Mouse (Mus musculus): ENCODE data around the gene Smlr1. TPM values are rescaled to one million over a fixed set of nuclear protein-coding genes. Genes with fewer than 3 reads are reported as not detected.

The Smlr1 gene
- polyA plus RNA-seq, 1 experiment from 2014 or later = not detected

DNA sequence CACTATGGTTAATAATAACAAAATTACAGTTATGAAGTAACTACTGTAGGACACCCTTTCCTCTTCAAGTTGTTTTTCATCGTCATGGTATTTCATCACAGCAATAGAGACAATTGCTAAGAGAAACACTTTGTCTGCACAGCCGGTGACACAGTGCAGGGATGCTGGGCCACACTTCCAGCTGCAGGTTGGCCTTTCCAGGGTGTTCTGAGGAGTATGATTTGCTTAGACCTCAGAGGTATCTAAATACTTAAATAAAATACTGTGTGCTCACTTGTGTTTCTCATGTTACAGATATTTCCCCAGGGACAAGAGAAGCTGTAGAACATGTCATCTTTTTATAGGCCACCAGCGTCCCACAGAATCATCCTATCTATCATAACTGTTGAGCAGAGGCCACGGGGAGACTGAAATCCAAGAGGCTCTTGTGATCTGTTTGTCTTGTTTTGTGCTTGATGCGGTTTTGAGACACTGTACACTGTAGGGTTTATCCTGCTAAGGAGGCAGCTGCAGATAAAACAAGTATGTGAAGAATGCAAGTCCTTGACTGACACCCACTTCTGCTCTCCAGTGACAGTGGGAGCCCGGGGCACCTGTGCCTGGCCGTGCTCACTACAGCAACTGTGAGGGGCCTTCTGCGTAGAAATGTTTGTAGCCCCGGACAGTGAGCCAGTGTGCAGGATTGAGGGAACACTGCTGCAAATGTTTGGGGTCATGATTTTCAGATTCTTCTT, 2.4 kb downstream of the Smlr1 start:
- Histone ChIP-seq H3K4me3 (no peak overlapping the region), H3K4me2 (no peak overlapping the region), H3K27me3 (replicated peaks) (no peaks in the 10 kb centered on the region), H3K4me1 (replicated peaks) (peaks cover 17% of the 10 kb centered on the region), H3K27ac (ENCODE audit: poor library complexity, severe bottlenecking) (no peak overlapping the region; the same call in 1 of the 2 replicates), H3K36me3 (no peaks in the 10 kb centered on the region), H3K9ac (no peak overlapping the region), H3K9me3 (replicated peaks) (no peaks in the 10 kb centered on the region)
- WGBS = 31% methylated on average over 9 of the region's 9 CpGs
- no peak for ATAC-seq (ENCODE audit: insufficient number of reproducible peaks, low FRiP score)

DNA sequence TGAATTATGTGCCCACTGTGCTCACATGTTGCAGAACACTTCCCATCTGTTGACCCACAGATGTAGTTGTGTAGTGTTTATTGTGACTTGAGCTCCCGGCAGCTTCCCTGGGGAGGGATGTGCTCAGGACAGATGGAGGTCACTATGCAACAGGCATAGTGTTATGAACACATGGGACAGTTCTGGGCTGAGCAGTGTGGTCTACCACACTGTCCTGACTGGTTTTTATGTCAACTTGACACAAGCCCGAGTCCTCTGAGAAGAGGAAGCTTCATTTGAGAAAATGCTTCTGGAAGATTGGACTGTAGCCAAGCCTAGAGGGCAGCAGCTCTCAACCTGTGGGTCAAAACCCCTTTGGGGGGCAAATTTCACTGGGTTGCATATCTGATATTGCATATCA, 3.0 kb downstream of the Smlr1 start:
- H3K27me3 ChIP-seq (replicated peaks) = no peaks in the 10 kb centered on the region
- H3K9ac ChIP-seq = no peak overlapping the region
- WGBS = 50% methylated on average over 2 of the region's 2 CpGs
- H3K4me3 ChIP-seq = no peak overlapping the region
- H3K4me1 ChIP-seq (replicated peaks) = peaks cover 17% of the 10 kb centered on the region
- ATAC-seq (ENCODE audit: insufficient number of reproducible peaks, low FRiP score) = no peak
- H3K27ac ChIP-seq (ENCODE audit: poor library complexity, severe bottlenecking) = no peak overlapping the region
- no peaks in the 10 kb centered on the region for H3K9me3 ChIP-seq (replicated peaks)
- no peak overlapping the region for H3K4me2 ChIP-seq
- H3K36me3 ChIP-seq = no peaks in the 10 kb centered on the region

DNA sequence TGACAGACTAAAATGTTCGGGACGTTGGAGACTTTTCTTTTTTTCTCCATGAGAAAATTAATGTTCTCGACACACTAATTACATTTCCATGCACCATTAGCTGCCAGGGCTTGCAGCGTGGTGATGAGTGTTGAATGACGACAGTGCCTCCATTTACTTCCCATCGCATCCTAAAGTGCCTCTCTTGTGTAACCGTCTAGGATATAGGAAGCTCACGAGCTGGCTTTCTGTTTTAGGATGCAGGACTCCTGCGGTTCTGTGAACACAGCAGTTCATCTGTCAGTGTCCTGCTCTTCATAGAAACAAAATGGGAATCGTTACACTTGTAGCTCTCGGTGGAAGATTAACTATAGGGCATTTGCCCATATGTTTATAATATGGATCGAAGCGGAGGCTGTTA, 4.7 kb downstream of the Smlr1 start:
- H3K9me3 ChIP-seq (replicated peaks) = no peaks in the 10 kb centered on the region
- WGBS = 77% methylated on average over 13 of the region's 13 CpGs
- no peaks in the 10 kb centered on the region for H3K36me3 ChIP-seq
- H3K4me3 ChIP-seq = no peak overlapping the region
- no peak overlapping the region for H3K27ac ChIP-seq (ENCODE audit: poor library complexity, severe bottlenecking)
- H3K4me1 ChIP-seq (replicated peaks) = peaks cover 17% of the 10 kb centered on the region
- no peak for ATAC-seq (ENCODE audit: insufficient number of reproducible peaks, low FRiP score)
- no peak overlapping the region for H3K4me2 ChIP-seq
- no peaks in the 10 kb centered on the region for H3K27me3 ChIP-seq (replicated peaks)
- no peak overlapping the region for H3K9ac ChIP-seq

DNA sequence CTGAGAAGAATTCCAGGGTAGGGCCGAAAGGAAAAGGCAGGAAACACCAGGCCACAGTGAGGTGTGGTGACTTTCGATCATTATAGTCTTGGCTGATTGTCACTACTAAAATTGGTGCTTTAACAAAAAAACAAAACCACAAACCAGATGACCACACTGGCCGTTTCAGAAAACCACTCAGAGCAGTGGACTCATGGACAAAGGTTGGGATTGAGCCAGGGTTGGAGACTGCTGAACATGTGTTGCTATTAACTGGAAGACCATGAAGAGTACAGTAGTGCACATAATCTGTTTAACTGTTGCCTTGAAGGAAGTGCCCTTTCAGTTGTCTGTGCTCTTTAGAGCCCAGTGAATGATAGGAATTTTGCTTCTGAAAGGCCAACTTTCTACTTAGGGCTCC, 8.9 kb downstream of the Smlr1 start:
- no peaks in the 10 kb centered on the region for H3K9me3 ChIP-seq (replicated peaks)
- H3K9ac ChIP-seq = no peak overlapping the region
- 75% methylated on average over 3 of the region's 3 CpGs for WGBS
- H3K4me1 ChIP-seq (replicated peaks) = no peaks in the 10 kb centered on the region
- no peak overlapping the region for H3K27ac ChIP-seq (ENCODE audit: poor library complexity, severe bottlenecking)
- H3K4me2 ChIP-seq = no peak overlapping the region
- H3K36me3 ChIP-seq = peaks cover 18% of the 10 kb centered on the region
- H3K4me3 ChIP-seq = no peak overlapping the region
- no peak for ATAC-seq (ENCODE audit: insufficient number of reproducible peaks, low FRiP score)
- H3K27me3 ChIP-seq (replicated peaks) = no peaks in the 10 kb centered on the region

DNA sequence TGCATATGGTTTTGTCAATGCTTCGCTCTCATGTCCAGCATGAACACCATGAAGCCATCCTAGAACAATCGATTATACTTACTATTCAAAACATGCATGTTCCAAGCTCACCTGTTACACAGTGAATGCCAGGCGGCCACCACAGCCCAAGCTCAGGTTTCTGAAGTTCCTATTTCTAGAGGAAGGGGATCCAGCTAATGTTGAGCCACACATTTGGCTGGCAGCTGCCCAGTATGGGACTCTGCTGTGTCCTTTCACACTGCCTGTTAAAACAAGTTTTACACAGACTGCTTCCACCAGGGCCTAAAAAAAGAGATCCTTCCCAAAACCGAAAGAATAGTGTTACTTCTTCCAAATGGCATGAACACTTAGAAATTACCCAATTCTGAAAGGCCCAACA, 9.4 kb downstream of the Smlr1 start:
- Histone ChIP-seq H3K4me3 (no peak overlapping the region), H3K4me2 (no peak overlapping the region), H3K4me1 (replicated peaks) (no peaks in the 10 kb centered on the region), H3K27ac (ENCODE audit: poor library complexity, severe bottlenecking) (no peak overlapping the region), H3K27me3 (replicated peaks) (no peaks in the 10 kb centered on the region), H3K36me3 (peaks cover 21% of the 10 kb centered on the region), H3K9me3 (replicated peaks) (no peaks in the 10 kb centered on the region), H3K9ac (no peak overlapping the region)
- WGBS = 87% methylated on average over 4 of the region's 4 CpGs
- no peak for ATAC-seq (ENCODE audit: insufficient number of reproducible peaks, low FRiP score)

DNA sequence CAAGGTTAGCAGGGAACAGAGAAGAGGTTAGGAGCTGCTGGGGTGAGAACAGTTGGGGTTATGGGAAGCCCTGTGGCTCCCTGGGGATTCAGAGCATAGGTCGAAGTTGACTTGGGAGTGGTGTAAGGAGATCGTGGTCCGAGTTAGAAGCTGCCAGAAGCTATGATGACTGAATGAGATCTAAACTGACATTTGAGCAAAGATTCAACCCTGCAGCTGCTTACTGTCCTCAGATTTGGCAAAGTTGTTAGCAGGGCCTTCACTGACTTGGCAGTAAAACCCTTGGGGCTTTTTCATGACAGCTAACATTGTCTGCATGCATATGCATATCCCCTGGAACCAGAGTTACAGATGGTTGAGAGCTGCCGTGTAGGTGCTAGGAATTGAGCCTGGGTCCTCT, 9.9 kb downstream of the Smlr1 start:
- no peaks in the 10 kb centered on the region for H3K9me3 ChIP-seq (replicated peaks)
- no peaks in the 10 kb centered on the region for H3K27me3 ChIP-seq (replicated peaks)
- H3K9ac ChIP-seq = no peak overlapping the region
- H3K27ac ChIP-seq (ENCODE audit: poor library complexity, severe bottlenecking) = no peak overlapping the region
- ATAC-seq (ENCODE audit: insufficient number of reproducible peaks, low FRiP score) = no peak
- no peak overlapping the region for H3K4me3 ChIP-seq
- H3K4me1 ChIP-seq (replicated peaks) = no peaks in the 10 kb centered on the region
- no peak overlapping the region for H3K4me2 ChIP-seq
- WGBS = 73% methylated on average over 4 of the region's 4 CpGs
- peaks cover 23% of the 10 kb centered on the region for H3K36me3 ChIP-seq

DNA sequence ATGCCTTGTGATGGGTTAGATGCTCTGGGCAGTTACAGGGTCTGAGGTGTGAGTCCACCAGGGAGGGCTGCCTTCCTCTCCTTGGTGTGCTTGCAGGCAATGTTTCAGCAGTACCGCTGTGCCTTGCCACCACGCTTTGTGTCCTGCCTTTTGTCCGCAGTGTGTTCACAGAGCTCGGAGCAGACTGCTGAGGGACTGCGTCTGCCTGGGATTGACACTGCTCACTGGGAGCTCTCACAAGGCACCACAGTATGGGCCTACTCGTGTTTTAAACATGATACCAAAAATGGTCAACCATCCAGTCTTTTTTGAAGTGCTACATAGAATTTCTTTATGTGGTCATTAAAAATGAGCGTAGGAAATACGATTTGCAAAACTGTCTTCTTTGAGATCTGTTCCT, 12.3 kb downstream of the Smlr1 start:
- no peaks in the 10 kb centered on the region for H3K27me3 ChIP-seq (replicated peaks)
- 0 out of 2 replicates have a peak, but pooled peaks cover 4% of the 10 kb centered on the region for H3K4me1 ChIP-seq (replicated peaks)
- H3K9me3 ChIP-seq (replicated peaks) = no peaks in the 10 kb centered on the region
- H3K4me2 ChIP-seq = no peak overlapping the region
- no peak overlapping the region for H3K27ac ChIP-seq (ENCODE audit: poor library complexity, severe bottlenecking)
- WGBS = 92% methylated on average over 8 of the region's 8 CpGs
- peaks cover 26% of the 10 kb centered on the region for H3K36me3 ChIP-seq
- no peak overlapping the region for H3K9ac ChIP-seq
- ATAC-seq (ENCODE audit: insufficient number of reproducible peaks, low FRiP score) = no peak
- H3K4me3 ChIP-seq = no peak overlapping the region

DNA sequence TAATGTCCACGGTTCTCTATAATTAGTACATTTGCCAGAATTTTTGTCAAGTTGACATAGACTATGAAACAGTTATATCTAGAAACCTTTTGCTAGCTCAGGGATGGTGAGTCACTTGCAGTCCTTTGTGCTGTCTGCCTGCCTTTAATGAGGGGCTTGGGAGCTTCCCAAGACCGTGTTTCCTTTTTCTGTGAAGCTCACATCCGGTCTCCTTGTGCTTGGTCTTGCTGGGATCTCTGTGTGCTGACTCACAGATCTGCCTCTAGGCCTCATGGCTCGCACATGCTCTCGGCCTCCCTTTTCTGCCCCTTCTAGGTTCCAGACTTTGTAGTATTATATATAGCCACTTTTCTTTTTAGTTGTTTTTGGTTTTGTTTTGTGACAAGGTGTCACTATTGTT, 15.6 kb downstream of the Smlr1 start:
- Histone ChIP-seq H3K9ac (no peak overlapping the region), H3K4me3 (no peak overlapping the region), H3K9me3 (replicated peaks) (no peaks in the 10 kb centered on the region), H3K36me3 (peaks cover 46% of the 10 kb centered on the region), H3K4me1 (replicated peaks) (0 out of 2 replicates have a peak, but pooled peaks cover 4% of the 10 kb centered on the region), H3K27ac (ENCODE audit: poor library complexity, severe bottlenecking) (no peak overlapping the region), H3K27me3 (replicated peaks) (no peaks in the 10 kb centered on the region), H3K4me2 (no peak overlapping the region)
- no peak for ATAC-seq (ENCODE audit: insufficient number of reproducible peaks, low FRiP score)
- 65% methylated on average over 5 of the region's 5 CpGs for WGBS

DNA sequence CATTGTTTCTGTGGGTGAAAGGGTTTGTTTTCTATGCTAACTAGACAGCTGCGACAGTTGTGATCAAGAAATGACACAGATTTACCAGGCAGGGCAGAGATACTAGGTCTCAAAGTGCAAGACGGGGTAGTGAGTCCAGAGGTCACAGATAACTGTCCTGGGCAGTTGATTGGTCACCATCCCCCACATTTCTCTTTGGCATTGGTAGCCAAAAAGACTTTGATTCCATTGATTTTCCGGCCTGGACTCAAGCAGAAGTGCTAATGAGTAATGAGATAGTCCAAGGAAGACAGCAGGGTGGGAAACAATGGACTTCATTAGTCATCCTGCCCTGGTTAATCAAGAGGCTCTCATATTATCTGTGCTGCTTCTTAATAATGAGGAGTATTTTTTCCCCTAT, 16.1 kb downstream of the Smlr1 start:
- Histone ChIP-seq H3K4me2 (no peak overlapping the region), H3K36me3 (peaks cover 51% of the 10 kb centered on the region), H3K9ac (no peak overlapping the region), H3K27ac (ENCODE audit: poor library complexity, severe bottlenecking) (no peak overlapping the region), H3K4me3 (no peak overlapping the region), H3K27me3 (replicated peaks) (no peaks in the 10 kb centered on the region), H3K9me3 (replicated peaks) (no peaks in the 10 kb centered on the region), H3K4me1 (replicated peaks) (0 out of 2 replicates have a peak, but pooled peaks cover 4% of the 10 kb centered on the region)
- WGBS = 52% methylated on average over 3 of the region's 3 CpGs
- no peak for ATAC-seq (ENCODE audit: insufficient number of reproducible peaks, low FRiP score)

DNA sequence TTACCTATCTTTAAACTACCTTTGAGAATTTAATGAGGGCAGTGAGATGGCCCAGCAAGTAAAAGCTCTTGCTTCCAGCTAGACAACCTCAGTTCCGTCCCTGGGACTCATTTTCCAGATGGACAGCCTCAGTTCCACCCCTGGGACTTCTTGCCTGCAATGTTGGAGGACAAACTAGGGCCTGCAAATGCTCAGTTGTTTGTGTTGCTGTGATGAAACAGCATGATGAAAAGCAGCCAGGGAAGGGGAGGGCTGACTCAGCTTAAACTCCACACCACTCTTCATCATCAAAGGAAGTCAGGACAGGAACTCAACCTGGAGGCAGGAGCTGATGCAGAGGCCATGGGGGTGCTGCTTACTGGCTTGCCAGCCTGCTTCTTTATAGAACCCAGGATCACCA, 22.2 kb downstream of the Smlr1 start:
- Histone ChIP-seq H3K4me1 (replicated peaks) (no peaks in the 10 kb centered on the region), H3K36me3 (peaks cover 42% of the 10 kb centered on the region), H3K27me3 (replicated peaks) (no peaks in the 10 kb centered on the region), H3K9ac (no peak overlapping the region), H3K9me3 (replicated peaks) (no peaks in the 10 kb centered on the region), H3K4me2 (no peak overlapping the region), H3K27ac (ENCODE audit: poor library complexity, severe bottlenecking) (no peak overlapping the region), H3K4me3 (no peak overlapping the region)
- ATAC-seq (ENCODE audit: insufficient number of reproducible peaks, low FRiP score) = no peak
- WGBS = 59% methylated on average over 1 of the region's 1 CpGs

DNA sequence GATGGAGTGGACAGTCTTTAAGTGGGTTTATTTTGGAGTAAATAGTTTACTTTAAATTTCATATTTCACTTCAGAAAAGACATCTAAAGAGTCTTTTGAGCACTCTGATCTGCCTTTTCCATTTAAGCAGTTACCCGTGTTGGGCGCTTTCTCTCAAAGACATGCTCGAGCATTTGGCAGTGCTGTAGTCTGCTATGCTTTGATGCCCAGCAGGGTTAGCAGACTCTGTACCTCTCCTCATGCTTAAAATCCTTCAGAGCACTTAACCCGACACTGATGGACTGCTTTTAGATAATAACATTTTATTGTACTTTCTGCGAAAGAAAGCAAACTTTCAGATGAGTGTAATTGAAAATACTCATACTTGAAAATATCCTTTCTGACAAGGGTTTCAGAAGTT, 32.8 kb downstream of the Smlr1 start:
- H3K9me3 ChIP-seq (replicated peaks) = no peaks in the 10 kb centered on the region
- no peak overlapping the region for H3K4me3 ChIP-seq
- H3K27ac ChIP-seq (ENCODE audit: poor library complexity, severe bottlenecking) = no peak overlapping the region
- H3K4me2 ChIP-seq = no peak overlapping the region
- H3K36me3 ChIP-seq = peaks cover 58% of the 10 kb centered on the region
- no peaks in the 10 kb centered on the region for H3K4me1 ChIP-seq (replicated peaks)
- 81% methylated on average over 5 of the region's 5 CpGs for WGBS
- no peaks in the 10 kb centered on the region for H3K27me3 ChIP-seq (replicated peaks)
- H3K9ac ChIP-seq = no peak overlapping the region
- no peak for ATAC-seq (ENCODE audit: insufficient number of reproducible peaks, low FRiP score)
